Mouse (Mus musculus) lung, embryonic 15.5 days (tissue): Measurements from ENCODE around the gene Mief2. TPM values are rescaled to one million over a fixed set of nuclear protein-coding genes. Genes with fewer than 3 reads are reported as not detected.

Experiments
- ATAC-seq: fragments of 200-750 bp; cut with Nextera tagmentation; 2 replicates; pipeline ENCODE4 v1.8.0; 2017; ENCODE audit warnings: moderate number of reproducible peaks, borderline replicate concordance; ENCODE audit not compliant: low FRiP score, low TSS enrichment; ENCODE audit errors: extremely low read depth
- H3K27ac ChIP-seq: fragments of 300-500 bp; sonication (generic); 2 replicates; pipeline ENCODE4 v1.5.1; 2015; ENCODE audit warnings: moderate library complexity, mild to moderate bottlenecking, inconsistent platforms
- H3K27me3 ChIP-seq: fragments of 300-500 bp; sonication (generic); 2 replicates; pipeline ENCODE4 v1.6.1; 2015; ENCODE audit warnings: inconsistent platforms
- H3K36me3 ChIP-seq: fragments of 300-500 bp; sonication (generic); 2 replicates; pipeline ENCODE4 v1.6.1; 2015; ENCODE audit warnings: inconsistent platforms
- H3K4me1 ChIP-seq: fragments of 300-500 bp; sonication (generic); 2 replicates; pipeline ENCODE4 v1.6.1; 2015; ENCODE audit warnings: inconsistent platforms
- H3K4me2 ChIP-seq: fragments of 300-500 bp; sonication (generic); 2 replicates; pipeline ENCODE4 v1.6.1; 2015; ENCODE audit warnings: inconsistent platforms, mild to moderate bottlenecking, moderate library complexity
- H3K4me3 ChIP-seq: fragments of 300-500 bp; sonication (generic); 2 replicates; pipeline ENCODE4 v1.5.1; 2015; ENCODE audit warnings: mild to moderate bottlenecking, inconsistent platforms
- H3K9ac ChIP-seq: fragments of 300-500 bp; sonication (generic); 2 replicates; pipeline ENCODE4 v1.6.1; 2015; ENCODE audit warnings: inconsistent platforms
- H3K9me3 ChIP-seq: fragments of 300-500 bp; sonication (generic); 2 replicates; pipeline ENCODE4 v1.6.1; 2016; ENCODE audit warnings: inconsistent platforms
- WGBS: fragments of 180-500 bp; shearing (Covaris S2); methylation state at CpG from one replicate; pipeline ENCODE4 v1.1.7; 2015; 5-methylcytosine and 5-hydroxymethylcytosine counted together
- polyA plus RNA-seq: library from polyadenylated mRNA; unstranded; fragments of >200 nt; fragmentation: Nextera tagmentation; extraction: Ambion mirVana; gene quantifications from 2 replicates; pipeline ENCODE4 v1.2.1, GENCODE M21; 2015

Mief2 gene
- 13.5 and 14.7 TPM in 2 replicates for polyA plus RNA-seq

DNA sequence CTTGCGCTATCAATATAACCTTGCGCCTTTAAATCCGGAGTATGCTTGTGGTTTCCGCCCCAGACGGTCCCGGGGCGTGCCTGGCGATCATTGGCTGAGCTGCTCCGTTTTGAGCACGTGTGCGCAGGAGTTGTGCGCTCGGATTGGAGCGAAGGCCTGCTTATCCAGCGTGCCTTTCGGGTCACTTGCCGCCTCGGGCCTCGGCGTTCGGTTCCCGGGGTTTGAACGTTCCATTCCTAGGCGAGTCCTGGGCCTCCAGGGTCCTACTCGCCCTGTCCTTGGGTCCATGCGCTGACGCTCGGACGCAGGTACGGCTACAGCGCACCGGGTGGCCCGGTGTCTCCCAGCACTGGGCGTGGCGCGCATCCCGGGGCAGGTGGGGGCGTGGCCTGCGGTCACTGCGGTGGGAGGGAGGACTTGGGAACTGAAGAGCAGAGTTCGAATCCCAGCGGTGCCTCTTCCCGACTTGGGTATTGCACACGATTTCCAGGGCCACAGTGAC, at the start of gene Mief2:
TSS of gene Mief2 (plus strand) at position 139 of the 502 bp plus-strand sequence.
- Histone ChIP-seq H3K9me3 (no peaks in the 10 kb centered on the region), H3K4me2 (peak within 1 kb of the TSS; percentile 78), H3K9ac (peak within 1 kb of the TSS; percentile 86), H3K4me1 (peaks cover 31% of the 10 kb centered on the region), H3K27ac (peak within 1 kb of the TSS; percentile 84), H3K4me3 (peak within 1 kb of the TSS; percentile 76), H3K36me3 (peaks cover 20% of the 10 kb centered on the region), H3K27me3 (no peaks in the 10 kb centered on the region)
- WGBS, result under 1% methylated on average over 44 of the region's 44 CpGs
- ATAC-seq, result peak; percentile 90

- 69% methylated on average over 1 of the region's 1 CpGs for WGBS
Observed at GRCm38 (mm10) chr11:60696165-60696564, 32.0 kb upstream of the Mief2 start.

DNA sequence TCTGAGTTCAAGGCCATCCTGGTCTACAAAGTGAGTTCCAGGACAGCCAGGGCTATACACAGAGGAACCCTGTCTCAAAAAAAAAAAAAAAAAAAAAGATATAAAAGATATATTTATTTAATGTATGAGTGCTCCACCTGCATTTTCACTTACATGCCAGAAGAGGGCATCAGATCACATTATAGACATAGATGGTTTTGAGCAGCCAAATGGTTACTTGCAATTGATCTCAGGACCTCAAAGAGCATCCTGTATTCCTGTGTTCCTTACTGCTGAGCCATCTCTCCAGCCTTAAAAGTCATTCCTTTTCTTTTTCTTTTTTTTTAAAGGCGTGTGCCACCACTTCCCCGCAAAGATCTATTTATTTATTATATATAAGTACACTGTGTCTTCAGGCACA, 30.6 kb upstream of the Mief2 start:
- WGBS, result 53% methylated on average over 2 of the region's 2 CpGs
- Histone ChIP-seq H3K9me3 (no peaks in the 10 kb centered on the region), H3K27me3 (no peaks in the 10 kb centered on the region), H3K4me1 (peaks cover 24% of the 10 kb centered on the region), H3K9ac (no peak overlapping the region), H3K4me2 (no peak overlapping the region), H3K27ac (0 out of 2 replicates have a peak overlapping the region, but pooled peaks have one; percentile 92), H3K4me3 (no peak overlapping the region), H3K36me3 (no peaks in the 10 kb centered on the region)
- no peak for ATAC-seq

More at GRCm38 (mm10) chr11:60696165-60696564, 32.0 kb upstream of the Mief2 start:
- Histone ChIP-seq H3K9me3 (no peaks in the 10 kb centered on the region), H3K9ac (no peak overlapping the region), H3K4me1 (peaks cover 17% of the 10 kb centered on the region), H3K27me3 (no peaks in the 10 kb centered on the region), H3K4me2 (no peak overlapping the region), H3K36me3 (no peaks in the 10 kb centered on the region), H3K4me3 (no peak overlapping the region), H3K27ac (no peak overlapping the region)
- no peak for ATAC-seq

DNA sequence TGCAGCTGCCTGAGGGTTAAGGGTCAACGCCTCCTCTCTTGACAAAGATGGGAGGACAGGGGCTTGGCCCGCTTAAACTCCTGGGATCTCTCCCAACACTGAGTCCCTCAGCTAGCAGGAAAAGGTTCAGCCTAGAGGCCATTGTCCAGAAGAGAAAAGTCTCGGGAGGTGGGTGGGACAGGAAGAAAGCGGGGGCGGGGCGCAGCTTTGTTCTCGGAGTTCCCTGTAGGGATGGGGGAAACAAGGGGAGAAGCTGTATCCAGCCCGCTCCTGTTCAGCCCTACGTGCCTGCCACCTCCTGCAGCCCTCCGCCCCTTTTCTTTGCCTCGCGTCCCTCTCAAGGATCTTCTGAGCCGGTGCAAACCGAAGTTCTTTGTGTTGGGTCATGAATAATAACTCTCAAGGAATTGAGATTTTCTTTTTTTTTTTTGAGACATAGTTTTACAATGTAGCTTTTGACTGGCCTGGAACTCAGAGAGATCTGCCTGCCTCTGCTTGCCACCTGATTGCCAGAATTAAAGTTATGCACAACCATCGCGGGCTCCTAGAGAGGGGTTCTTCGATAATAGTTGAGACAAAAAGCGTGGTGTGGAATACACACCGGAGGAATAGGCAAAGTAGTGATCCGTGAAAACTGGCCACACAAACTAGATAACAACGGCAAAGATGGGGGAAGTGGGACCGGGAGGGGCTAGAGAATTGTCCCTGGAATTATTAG, 29.2 kb upstream of the Mief2 start:
- peak overlapping the region; percentile 77 for H3K4me3 ChIP-seq
- H3K9ac ChIP-seq, result peak overlapping the region; percentile 28
- H3K27ac ChIP-seq, result peak overlapping the region; percentile 92
- peak; percentile 62; the same call in 1 of the 2 replicates for ATAC-seq
- peaks cover 24% of the 10 kb centered on the region for H3K4me1 ChIP-seq
- no peaks in the 10 kb centered on the region for H3K27me3 ChIP-seq
- H3K36me3 ChIP-seq, result no peaks in the 10 kb centered on the region
- H3K9me3 ChIP-seq, result no peaks in the 10 kb centered on the region
- 3% methylated on average over 22 of the region's 22 CpGs for WGBS
- peak overlapping the region; percentile 61 for H3K4me2 ChIP-seq

- Histone ChIP-seq H3K36me3 (0 out of 2 replicates have a peak, but pooled peaks cover 1% of the 10 kb centered on the region), H3K9me3 (no peaks in the 10 kb centered on the region), H3K4me1 (peaks cover 24% of the 10 kb centered on the region), H3K4me3 (peak within 1 kb of the TSS; percentile 77), H3K9ac (peak within 1 kb of the TSS; percentile 83), H3K4me2 (peak within 1 kb of the TSS; percentile 61), H3K27ac (peak within 1 kb of the TSS; percentile 92), H3K27me3 (no peaks in the 10 kb centered on the region)
- peak; percentile 89 for ATAC-seq
- WGBS, result under 1% methylated on average over 62 of the region's 73 CpGs
Observed at GRCm38 (mm10) chr11:60699524-60700075, 28.6 kb upstream of the Mief2 start, which contains the start of gene Llgl1. TSS of gene Llgl1 (plus strand) at chr11:60699723.

DNA sequence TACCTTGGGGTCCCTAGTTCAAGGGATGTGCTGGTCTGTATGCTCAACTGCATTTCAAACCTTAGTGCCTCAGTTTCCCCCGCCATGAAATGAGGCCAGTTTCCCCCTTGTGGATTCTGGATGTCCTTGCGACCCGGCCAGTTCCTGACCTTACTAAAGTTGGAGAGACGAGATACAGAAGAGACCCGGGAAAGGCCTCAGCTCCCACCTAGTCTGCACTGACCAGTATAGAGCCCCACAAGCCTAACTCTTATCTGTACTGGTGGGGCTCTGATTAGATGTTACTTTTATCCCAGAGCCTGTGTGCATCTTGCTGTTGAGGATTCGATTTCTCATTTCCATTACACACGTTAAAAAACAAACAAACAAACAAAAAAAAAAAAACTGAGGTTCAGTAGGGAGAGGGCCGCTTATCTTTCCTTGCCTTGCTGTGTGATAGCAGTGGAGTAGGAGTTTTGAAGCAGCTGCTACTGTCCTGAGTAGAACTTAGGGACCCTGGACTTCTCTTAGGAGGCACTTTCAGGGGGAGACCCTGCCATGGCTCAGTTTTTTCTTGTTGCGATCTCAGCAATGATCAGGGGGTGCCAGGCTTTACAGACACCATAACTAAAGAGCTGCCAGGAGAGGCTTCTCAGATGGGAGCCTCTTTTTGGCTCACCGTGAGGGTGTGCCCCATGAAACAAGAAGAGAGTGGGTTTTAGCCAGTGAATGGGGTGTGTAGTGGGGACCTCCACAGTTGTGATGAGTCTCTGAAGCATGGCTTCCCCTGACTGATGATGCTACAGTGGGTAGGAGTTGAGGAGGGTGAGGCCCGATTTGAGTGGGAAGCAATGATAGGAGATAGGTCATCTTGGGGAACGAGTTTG, 27.6 kb upstream of the Mief2 start:
- H3K27me3 ChIP-seq, result no peaks in the 10 kb centered on the region
- 17% methylated on average over 12 of the region's 12 CpGs for WGBS
- H3K27ac ChIP-seq, result peak overlapping the region; percentile 92; the same call in 1 of the 2 replicates
- 0 out of 2 replicates have a peak, but pooled peaks cover 9% of the 10 kb centered on the region for H3K36me3 ChIP-seq
- H3K4me1 ChIP-seq, result peaks cover 24% of the 10 kb centered on the region
- ATAC-seq, result no peak
- H3K4me2 ChIP-seq, result peak overlapping the region; percentile 61
- H3K4me3 ChIP-seq, result peak overlapping the region; percentile 77
- H3K9ac ChIP-seq, result peak overlapping the region; percentile 83
- H3K9me3 ChIP-seq, result no peaks in the 10 kb centered on the region

- H3K9me3 ChIP-seq, result no peaks in the 10 kb centered on the region
- 84% methylated on average over 2 of the region's 4 CpGs for WGBS
- peaks cover 24% of the 10 kb centered on the region for H3K4me1 ChIP-seq
- H3K4me2 ChIP-seq, result no peak overlapping the region
- ATAC-seq, result no peak
- peaks cover 20% of the 10 kb centered on the region for H3K36me3 ChIP-seq
- H3K27me3 ChIP-seq, result no peaks in the 10 kb centered on the region
- no peak overlapping the region for H3K27ac ChIP-seq
- no peak overlapping the region for H3K9ac ChIP-seq
- no peak overlapping the region for H3K4me3 ChIP-seq
Observed at GRCm38 (mm10) chr11:60701611-60702010, 26.6 kb upstream of the Mief2 start.

GRCm38 (mm10) chr11:60703131-60703530, 25.1 kb upstream of the Mief2 start:
- no peak overlapping the region for H3K27ac ChIP-seq
- peaks cover 35% of the 10 kb centered on the region for H3K36me3 ChIP-seq
- ATAC-seq, result no peak
- H3K9ac ChIP-seq, result no peak overlapping the region
- H3K9me3 ChIP-seq, result no peaks in the 10 kb centered on the region
- no peak overlapping the region for H3K4me2 ChIP-seq
- H3K4me1 ChIP-seq, result peaks cover 24% of the 10 kb centered on the region
- no peaks in the 10 kb centered on the region for H3K27me3 ChIP-seq
- H3K4me3 ChIP-seq, result no peak overlapping the region
- 38% methylated on average over 4 of the region's 4 CpGs for WGBS

- no peak for ATAC-seq
- peaks cover 46% of the 10 kb centered on the region for H3K36me3 ChIP-seq
- no peak overlapping the region for H3K4me3 ChIP-seq
- H3K4me1 ChIP-seq, result peaks cover 16% of the 10 kb centered on the region
- H3K27ac ChIP-seq, result no peak overlapping the region
- H3K9ac ChIP-seq, result no peak overlapping the region
- H3K27me3 ChIP-seq, result no peaks in the 10 kb centered on the region
- 87% methylated on average over 19 of the region's 19 CpGs for WGBS
- H3K4me2 ChIP-seq, result no peak overlapping the region
- H3K9me3 ChIP-seq, result no peaks in the 10 kb centered on the region
Observed at GRCm38 (mm10) chr11:60704023-60704880, 23.9 kb upstream of the Mief2 start.

- no peak for ATAC-seq
- Histone ChIP-seq H3K4me2 (no peak overlapping the region), H3K36me3 (peaks cover 56% of the 10 kb centered on the region), H3K9ac (no peak overlapping the region), H3K27ac (no peak overlapping the region), H3K27me3 (no peaks in the 10 kb centered on the region), H3K9me3 (no peaks in the 10 kb centered on the region), H3K4me1 (peaks cover 15% of the 10 kb centered on the region), H3K4me3 (no peak overlapping the region)
- WGBS, result 89% methylated on average over 3 of the region's 3 CpGs
Observed at GRCm38 (mm10) chr11:60705255-60705654, 22.9 kb upstream of the Mief2 start.

GRCm38 (mm10) chr11:60706076-60706475, 22.1 kb upstream of the Mief2 start:
- ATAC-seq, result no peak
- Histone ChIP-seq H3K4me1 (peaks cover 7% of the 10 kb centered on the region), H3K9me3 (no peaks in the 10 kb centered on the region), H3K36me3 (peaks cover 64% of the 10 kb centered on the region), H3K4me2 (no peak overlapping the region), H3K27me3 (no peaks in the 10 kb centered on the region), H3K27ac (no peak overlapping the region), H3K9ac (no peak overlapping the region), H3K4me3 (no peak overlapping the region)
- 90% methylated on average over 7 of the region's 7 CpGs for WGBS
